Mouse (Mus musculus): ENCODE data around the gene Mtap. TPM values are rescaled to one million over a fixed set of nuclear protein-coding genes. Genes with fewer than 3 reads are reported as not detected.

The Mtap gene
- total RNA-seq, 2 experiments from 2014 or later: 9.7 to 10.2 TPM

GRCm38 (mm10) chr4:89137542-89138360 lies 829 bp downstream of the Mtap start:
- peak in 1 of 2 experiments; percentile 42 for DNase-seq

GRCm38 (mm10) chr4:89138361-89138651 lies 1.4 kb downstream of the Mtap start:
- DNase-seq: no peak

- DNase-seq: peak in 1 of 2 experiments; percentile 31
Observed at GRCm38 (mm10) chr4:89140832-89141231, 3.9 kb downstream of the Mtap start.

GRCm38 (mm10) chr4:89145409-89145808 lies 8.5 kb downstream of the Mtap start:
- peak; percentile 56 to 67 for DNase-seq

GRCm38 (mm10) chr4:89146291-89146690 lies 9.4 kb downstream of the Mtap start:
- no peak for DNase-seq

GRCm38 (mm10) chr4:89149261-89149660 lies 12.3 kb downstream of the Mtap start:
- no peak for DNase-seq

- no peak for DNase-seq
Observed at GRCm38 (mm10) chr4:89161389-89161788, 24.5 kb downstream of the Mtap start.

- DNase-seq: no peak
Observed at GRCm38 (mm10) chr4:89162496-89162895, 25.6 kb downstream of the Mtap start.

- DNase-seq: no peak
Observed at GRCm38 (mm10) chr4:89163613-89164012, 26.7 kb downstream of the Mtap start.

- no peak for DNase-seq
Observed at GRCm38 (mm10) chr4:89164681-89165080, 27.8 kb downstream of the Mtap start.

GRCm38 (mm10) chr4:89168877-89169276 lies 32.0 kb downstream of the Mtap start:
- DNase-seq: no peak

- DNase-seq: no peak
Observed at GRCm38 (mm10) chr4:89169739-89170138, 32.8 kb downstream of the Mtap start.

- no peak for DNase-seq
Observed at GRCm38 (mm10) chr4:89170931-89171330, 34.0 kb downstream of the Mtap start.

GRCm38 (mm10) chr4:89172873-89173605 lies 36.1 kb downstream of the Mtap start:
- DNase-seq: peak; percentile 5 to 16

- no peak for DNase-seq
Observed at GRCm38 (mm10) chr4:89177514-89178307, 40.8 kb downstream of the Mtap start.

- DNase-seq: no peak
Observed at GRCm38 (mm10) chr4:89180121-89180520, 43.2 kb downstream of the Mtap start.

GRCm38 (mm10) chr4:89181656-89182055 lies 44.7 kb downstream of the Mtap start:
- no peak for DNase-seq

- DNase-seq: no peak
Observed at GRCm38 (mm10) chr4:89182486-89182885, 45.6 kb downstream of the Mtap start.

GRCm38 (mm10) chr4:89195481-89195880 lies 58.6 kb downstream of the Mtap start:
- no peak for DNase-seq

- no peak for DNase-seq
Observed at GRCm38 (mm10) chr4:89197128-89197527, 60.2 kb downstream of the Mtap start.

GRCm38 (mm10) chr4:89200806-89201205 lies 63.9 kb downstream of the Mtap start:
- DNase-seq: no peak

- no peak for DNase-seq
Observed at GRCm38 (mm10) chr4:89209310-89209709, 72.4 kb downstream of the Mtap start.

- DNase-seq: no peak
Observed at GRCm38 (mm10) chr4:89210314-89210713, 73.4 kb downstream of the Mtap start.
